Mouse (Mus musculus) frontal cortex, postnatal 10 days (tissue): ENCODE data around the gene Ostf1.

Experiments
- DNase-seq, 2 experiments: peaks; one replicate each; pipeline ENCODE4 v3.0.0; 2022; ENCODE audit warnings: low spot score in 2 of 2, mixed read lengths in 1 of 2

Ostf1 gene

DNA sequence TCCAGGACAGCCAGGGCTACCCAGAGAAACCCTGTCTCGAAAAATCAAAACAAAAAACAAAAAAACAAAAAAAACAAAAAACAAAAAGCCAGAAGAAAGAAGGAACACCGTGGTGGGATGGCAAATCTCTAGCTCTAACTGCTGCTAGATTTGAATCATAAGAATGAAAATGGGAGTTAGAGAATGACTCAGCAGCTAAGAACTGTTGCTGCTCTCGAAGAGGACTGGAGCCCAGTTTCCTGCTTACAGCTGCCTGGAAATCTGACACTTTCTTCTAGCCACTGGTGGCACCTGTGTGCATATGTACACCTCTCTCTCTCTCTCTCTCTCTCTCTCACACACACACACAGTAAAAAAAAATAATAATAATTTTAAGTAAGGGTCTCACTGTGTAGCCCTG, 14.8 kb upstream of the Ostf1 start:
- DNase-seq, result no peak

DNA sequence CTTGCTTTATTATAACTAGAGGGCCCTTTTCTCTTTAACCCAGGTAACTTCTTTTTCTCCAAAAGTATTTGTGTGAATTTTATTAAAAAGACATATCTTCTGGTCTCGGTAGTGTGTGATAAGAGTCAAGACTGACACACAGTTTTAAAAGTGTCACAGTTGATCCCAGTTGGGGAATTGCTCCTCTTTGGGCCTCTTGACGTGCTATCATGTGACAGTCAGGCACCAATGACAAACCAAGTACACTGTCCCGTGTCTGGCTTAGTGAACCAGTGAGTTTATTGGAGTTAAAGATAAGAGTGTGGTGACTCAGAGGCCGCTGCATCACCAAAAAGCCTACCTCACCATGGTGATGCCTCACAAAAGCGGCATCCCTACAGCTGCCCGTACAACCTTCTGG, 12.5 kb upstream of the Ostf1 start:
- DNase-seq, result no peak

DNA sequence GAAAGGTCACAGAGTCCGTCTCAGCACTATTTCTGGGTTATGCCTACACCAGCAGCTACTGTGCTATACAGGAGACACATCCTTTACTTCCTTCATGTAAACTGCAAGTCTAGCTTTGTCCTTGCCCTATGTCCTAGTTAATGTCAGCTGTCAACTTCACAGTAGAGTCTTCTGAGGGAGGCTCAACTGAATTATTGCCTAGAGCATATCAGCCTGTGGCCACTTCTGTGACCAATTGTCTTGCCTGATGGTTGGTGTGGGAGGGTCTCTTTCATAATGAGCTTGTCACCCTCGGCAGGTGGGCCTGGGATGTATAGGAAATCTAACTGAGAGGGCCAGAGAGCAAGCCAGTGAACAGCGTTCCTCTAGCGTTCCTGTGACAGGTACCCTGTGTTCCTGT, 11.8 kb upstream of the Ostf1 start:
- no peak for DNase-seq

DNA sequence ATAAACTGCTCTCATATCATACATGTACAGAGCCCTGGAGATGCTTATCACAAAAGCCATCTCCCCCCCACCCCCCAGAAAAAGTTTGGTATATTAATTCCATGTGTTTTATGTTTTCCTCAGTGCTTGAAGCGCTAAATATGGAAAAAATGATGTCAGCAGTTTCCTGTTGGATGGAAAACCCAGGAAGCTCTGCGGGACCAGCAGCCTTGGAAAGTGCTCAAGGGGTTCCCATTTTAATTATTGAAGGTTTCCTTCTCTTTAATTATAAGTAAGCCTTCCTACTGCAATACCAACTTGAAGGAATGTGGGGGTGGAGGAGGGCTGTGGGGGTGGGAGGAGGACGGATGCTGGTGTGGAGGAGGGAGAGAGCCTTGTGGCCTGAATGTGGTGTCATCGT, 9.4 kb upstream of the Ostf1 start:
- no peak for DNase-seq

DNA sequence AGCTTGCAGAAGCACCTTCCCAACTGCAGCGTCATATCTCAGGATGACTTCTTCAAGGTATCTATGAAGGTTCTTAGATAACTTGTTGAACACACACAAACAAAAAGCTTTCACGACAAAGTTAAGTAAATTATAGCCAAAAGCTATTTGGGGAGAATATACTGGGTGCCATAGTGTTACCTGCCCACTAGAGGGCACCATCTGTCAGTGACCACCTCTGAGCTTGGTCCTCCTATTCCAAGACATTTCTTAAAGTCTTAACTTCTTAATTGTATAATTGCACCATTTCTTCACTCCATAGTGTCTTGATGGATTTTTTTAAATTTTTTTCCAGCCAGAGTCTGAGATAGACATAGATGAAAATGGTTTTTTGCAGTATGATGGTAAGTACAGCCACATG, 7.9 kb upstream of the Ostf1 start:
- no peak for DNase-seq

DNA sequence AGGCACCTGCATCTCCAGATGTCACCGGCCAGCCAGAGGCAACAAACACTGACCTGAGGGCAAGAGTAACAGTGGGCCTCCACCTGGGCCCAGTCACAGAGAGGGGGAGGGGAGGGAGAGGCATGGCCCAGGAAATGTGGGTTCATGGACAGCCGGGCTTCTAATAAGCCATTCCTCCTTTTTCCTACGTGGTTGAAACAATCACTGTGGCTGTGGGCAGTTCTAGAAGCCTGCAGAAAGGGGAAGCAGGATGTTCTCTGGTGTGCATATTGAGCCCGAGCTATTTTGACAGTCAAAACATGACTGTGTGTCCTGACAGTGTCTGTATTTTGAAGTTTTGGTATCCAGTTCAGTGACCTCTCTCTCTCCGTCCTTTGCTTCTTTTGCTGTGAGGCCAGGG, 7.3 kb upstream of the Ostf1 start:
- no peak for DNase-seq

DNA sequence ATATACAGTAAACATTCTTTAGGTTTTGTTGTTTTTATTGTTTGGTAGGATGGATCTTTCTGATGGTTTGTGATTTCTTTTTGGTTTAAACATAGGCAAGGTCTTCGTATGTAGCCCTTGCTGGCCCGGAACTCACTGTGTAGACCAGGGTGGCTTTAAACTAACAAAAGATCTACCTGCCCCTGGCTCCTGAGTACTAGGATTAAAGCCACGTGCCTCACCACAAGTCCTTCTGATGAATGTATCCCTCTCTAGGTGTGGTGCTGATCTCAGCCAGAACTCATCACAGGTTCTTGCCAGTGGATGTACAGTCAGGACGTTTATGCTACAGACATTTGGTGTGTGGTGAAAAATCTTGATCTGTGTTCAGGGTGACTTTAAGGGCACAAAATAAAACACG, 6.3 kb upstream of the Ostf1 start:
- no peak for DNase-seq

DNA sequence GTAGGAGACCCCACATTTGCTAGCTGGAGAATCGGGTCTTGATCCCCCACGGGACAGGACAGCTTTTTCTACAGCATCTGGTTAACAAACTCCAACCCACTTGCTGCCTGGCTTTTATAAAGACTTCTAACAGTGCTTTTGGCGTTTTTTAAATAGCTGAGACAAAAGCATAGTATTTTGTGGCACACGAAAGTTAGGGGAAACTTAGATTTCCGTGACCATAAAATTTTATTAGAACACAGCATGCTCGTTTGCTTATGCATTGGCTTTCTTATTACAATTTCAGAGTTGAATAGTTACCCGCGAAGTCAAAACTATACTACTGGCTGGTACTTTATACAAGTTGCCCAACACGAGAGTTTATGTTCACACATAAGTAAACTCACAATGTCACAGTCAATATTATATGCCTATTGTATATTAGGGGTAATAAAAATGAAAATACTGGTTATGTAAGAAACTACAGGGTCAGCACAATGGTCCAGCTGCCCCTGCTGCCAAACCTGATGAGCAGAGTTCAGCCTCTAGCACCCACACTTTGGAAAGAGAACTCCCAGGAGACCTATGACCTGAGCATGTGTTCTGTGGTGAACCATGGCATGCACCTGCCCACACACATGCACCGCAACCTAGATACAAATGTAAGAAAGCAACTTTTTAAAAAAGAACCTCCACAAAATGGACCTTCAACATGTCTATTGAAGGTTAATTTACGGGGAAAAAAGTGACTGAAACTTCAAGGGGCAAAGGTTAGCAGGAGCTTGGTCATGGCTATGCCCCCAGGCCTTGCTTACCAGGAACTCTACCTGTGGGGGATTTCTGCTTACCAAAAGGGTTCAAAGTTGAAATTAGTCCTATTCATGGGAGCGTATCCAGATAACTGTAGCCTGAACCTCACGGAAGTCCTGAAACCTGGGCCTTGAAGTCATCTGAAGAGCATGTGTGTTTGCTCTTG, 885 bp upstream of the Ostf1 start:
- no peak for DNase-seq

DNA sequence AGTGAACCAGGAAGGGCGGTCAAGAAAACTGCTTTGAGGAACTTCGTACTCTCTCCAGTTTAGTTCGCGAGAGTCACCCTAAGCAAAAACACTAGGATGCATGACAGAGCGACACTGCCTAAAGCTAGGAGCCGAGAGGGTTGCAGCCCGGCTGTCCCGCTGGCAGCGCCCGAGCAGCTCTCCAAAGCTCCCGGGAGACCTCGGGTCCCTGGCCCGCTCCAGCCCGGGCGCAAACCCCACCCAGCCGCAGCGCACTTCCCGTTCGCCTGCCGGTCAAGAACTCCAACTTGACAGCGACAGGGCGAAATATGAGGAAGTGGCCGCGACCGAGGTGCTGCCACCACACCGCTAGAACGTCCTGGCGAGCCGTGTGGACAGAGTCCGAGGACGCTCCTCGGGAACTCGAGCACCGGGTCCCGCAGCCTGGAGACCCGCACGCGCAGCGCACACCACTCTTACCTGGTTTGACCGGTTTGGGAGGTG, 421 bp downstream of the Ostf1 start:
- DNase-seq, result peak in 1 of 2 experiments; percentile 43

DNA sequence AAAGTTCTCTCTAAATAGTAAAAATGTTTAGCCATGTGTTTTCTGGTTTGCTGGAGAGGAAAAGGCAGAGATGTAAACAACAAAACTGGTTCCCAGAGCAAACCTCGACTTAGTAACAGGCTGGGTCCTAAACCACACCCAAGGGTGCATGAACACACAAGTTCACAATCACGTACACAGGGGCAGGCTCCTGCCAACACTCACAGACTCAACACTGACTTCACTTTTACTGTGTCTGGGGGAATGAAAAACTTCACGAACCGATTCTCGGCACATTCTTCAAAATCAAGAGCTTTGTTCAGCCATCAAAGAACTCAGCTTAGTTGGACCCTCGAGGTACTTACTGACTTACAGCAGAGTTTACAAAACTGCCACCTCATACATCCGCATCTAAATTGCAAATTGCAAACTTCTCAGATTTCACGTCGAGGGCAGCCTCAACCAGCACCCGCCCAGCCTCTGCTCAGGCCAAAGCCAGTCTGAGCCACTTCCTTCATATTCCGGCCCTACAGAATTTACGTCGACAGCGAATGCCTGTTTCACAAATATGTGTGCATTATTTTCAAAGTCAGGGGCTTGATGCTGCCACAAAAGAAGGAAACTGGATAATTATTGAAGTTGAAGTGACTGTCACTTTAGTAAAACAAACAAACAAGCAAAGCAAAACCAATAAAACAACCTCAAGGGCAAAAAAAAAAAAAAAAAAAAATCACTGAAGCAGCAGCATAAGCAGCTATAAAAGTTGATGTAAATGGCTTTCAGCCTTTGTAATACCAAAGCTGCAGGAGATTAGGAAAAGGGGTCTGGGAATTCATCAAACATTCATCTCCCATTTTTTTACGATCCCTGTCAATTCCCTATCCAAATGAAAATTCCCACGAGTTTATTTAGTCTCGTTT, 1.2 kb downstream of the Ostf1 start:
- DNase-seq, result no peak

DNA sequence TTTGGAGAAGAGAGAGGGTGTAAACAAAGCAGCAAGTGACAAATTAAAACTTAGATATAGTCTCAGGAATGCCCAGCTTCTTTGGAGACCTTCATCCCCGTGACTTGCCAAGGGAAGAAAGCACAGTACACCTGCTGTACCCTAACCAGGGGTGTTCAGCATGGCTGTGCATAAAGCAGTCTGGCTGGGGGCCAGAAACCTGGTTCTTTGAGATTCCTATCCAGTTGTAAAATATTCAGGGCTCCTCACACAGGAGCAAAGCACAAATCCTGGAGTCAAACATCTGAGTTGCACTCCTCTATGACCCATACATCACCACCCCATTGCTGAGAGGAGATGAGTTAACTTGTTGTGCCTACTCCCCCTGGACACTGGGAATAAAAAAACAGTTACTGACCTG, 2.0 kb downstream of the Ostf1 start:
- DNase-seq, result no peak

DNA sequence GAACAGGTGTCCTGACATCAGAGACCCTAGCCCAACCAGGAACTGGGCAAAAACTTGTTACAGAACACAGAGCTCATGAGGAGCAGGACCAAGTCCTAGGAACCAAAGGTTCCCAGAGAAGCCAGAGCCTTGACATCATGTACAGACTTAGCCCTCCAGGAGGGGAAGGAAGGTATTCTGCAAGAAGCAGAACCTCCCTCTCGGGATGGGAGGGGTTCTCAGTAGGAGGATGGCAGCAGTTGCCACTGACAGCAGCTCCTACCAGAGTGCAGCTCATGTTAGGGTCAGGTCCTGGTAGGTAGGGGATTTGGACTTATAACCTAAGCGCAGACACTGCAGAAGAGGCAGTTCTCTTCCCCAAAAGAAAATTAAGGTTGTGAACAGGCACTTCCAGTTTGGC, 7.7 kb downstream of the Ostf1 start:
- DNase-seq, result no peak

DNA sequence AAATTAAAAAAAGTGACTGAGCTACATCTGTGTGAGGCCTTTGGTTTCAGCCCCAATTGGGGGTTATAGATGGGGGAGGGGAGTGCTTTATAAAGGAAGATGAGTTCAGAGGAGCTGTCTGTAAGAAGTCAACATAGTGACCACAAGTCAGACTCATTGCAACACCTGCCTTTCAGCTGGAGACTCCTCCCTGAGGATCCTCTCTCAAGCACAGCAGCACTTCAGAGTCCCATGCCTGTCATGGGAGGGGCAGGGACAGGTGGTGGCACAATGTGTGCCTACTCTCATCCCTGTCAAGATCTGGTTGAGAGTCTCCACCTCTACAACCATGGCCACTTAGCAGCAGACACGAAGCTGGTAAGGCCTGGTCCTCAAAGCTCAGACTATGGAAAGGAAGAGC, 11.9 kb downstream of the Ostf1 start:
- DNase-seq, result no peak

DNA sequence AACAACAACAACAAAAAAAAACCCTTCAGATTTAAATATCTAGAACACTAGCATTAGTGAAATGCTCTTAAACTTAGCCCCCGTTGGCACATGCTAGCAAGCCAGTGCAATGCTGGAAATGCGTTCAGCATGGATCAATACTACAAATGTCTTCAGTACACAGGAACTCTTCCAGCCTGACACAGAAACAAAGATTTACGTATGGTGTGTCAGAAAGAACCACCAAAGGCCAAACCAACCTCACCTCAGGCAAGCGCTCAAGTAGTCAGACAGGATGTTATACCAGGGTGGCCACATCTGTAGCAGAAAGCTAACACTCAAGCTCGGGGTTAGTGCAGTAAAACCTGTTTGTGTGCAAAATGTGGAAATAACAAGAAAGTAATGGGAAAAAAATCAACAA, 12.6 kb downstream of the Ostf1 start:
- DNase-seq, result no peak

DNA sequence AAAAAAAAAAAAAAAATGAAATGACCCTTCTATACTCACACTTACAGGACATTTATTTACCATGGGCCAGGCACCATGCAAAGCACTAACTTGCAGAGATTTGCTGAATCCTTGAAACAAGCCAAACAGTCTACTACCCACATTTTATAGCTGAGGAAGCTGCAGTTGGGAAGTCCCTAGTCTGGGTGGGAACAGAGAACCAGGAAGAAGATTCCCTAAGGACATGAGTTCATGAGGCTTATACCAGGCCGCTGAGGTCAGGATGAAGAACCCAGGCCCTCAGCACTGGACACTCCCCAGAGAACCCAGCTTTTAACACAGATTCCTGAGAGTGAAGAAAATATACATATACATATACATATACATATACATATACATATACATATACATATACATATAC, 14.1 kb downstream of the Ostf1 start:
- DNase-seq, result no peak

DNA sequence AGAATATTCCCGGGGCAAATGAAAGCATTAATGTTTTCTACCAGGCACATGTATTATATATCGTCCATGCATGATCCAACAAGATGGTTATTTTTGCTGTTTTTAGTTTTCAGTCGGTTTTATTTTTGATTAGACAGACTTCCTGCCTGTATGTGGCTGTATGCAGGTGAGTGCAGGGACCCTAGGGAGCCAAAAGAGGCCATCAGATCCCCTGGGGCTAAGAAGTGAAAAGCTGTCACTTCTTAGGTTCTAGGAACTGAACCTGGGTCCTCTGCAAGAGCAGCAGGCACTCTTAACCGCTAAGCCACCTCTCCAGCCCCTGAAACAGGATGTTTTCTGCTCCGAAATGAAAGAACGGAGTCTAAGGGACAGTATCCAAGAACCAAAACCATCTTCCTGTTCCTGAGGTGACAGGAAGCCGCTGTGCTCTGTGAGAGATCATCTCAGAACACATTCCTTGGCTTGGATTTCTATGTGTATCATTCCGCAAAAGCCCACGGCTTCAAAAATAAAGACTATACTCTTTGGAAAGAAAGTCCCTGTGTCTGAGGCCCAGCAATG, 15.9 kb downstream of the Ostf1 start:
- no peak for DNase-seq

DNA sequence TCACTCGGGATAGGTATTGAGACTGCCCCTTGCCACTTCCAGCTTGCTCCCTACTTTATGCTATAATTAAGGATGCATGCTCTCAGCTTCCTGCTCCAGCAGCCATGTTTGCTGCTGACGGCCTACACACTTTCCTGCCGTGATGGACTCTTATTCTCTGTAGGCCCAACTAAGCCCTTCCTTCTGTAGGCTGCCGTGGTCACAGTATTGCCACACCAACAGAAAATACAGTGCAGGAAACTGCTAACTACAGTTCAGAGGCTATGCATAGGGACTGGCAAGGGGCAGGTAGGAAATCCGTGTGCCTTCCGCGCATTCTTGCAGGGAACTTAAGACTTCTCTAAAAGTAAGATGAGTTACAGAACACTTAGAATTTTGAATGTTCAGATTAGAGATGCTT, 17.3 kb downstream of the Ostf1 start:
- no peak for DNase-seq

DNA sequence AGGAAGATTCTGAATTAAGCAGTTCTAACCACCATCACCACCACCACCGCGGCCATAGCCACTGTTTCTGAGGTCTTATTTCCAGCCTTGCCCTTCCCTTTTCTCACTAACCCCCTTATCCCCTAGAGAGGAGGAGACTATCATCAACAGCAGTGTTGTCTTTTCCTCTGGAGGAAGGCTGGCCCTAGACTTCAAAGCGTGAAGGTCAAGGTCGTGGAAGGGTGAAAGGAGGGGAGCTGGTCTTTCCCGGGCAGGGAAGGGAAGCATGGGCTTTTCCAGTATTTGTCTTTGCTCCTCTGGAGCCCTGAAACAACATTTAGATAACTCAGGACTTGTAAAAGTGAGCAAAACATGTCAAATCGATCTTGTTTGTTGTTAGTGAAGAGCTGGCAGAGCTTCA, 22.6 kb downstream of the Ostf1 start:
- no peak for DNase-seq

DNA sequence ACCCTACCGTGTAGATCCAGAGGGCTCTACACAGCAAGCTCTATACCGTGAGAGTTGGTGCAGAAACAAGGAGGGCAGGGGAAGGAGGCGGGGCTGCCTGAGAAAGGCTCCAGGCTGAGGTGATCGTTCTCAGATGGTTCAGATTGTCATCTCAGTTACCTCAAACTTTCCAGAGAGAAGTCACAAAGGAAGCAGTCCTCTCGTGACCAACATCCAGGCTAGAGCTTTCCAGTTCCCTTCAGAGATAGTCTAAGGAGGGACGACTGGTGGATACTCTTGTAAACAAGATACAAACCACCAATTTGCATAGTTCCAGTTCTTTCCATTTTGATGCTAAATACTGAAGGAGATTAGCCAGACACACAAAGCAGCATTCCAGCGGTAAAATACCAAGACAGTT, 23.7 kb downstream of the Ostf1 start:
- DNase-seq, result no peak

DNA sequence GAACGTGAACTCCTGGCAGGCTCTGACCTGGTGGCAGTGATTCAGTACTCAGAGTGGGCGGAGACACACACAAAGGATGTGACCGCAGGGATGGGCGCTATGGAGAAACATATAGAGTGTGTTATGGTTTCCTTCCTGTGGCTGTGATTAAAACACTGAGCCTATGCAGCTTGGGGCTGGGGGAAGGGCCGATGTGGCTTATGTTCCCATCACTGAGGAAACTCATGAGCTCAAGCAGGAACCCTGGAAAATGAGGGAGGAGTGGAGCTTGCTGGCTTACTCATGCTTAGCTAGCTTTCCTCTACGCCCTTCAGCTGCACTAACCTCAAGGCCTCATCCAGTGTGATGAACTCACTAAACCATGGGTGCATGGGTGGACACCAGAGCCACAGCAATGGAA, 28.6 kb downstream of the Ostf1 start:
- DNase-seq, result no peak

DNA sequence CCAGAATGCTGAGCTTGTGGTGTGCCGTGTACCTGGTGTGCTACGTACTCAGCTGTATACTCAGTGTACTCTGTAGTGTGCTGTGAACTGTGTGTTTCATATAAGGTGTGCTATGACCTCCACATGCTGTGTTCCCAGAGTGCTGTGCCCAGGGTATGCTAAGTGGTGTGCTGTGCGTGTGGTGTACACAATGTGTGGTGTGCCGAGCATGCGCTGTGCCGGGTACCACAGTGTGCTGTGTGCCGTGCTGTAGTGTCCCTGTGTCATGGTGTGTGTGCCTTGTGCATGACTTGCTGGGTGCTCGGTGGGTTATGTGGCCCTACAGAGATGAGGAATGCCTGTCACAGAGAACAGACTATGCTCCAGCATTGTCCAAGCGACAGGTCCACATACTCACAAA, 31.0 kb downstream of the Ostf1 start:
- DNase-seq, result no peak

DNA sequence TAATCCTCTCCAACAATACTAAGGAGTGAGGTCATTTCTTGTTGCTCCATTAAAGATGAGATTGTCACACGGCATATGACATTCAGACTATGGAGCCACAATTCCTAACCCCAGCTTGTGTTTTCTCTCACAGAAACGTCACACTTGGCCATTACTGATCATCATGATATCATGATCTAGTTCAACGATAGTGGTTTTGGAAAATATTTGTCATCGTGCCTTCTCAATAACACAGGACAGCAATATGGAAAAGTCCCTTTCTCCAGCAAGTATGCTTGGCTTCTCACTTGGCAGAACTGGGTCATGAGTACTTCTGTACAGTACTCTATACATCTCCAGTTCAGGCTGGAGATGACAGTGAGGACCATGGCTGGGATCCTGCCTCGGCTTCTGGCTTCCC, 32.0 kb downstream of the Ostf1 start:
- no peak for DNase-seq
